Mouse (Mus musculus) layer of hippocampus, adult 9-11 months (tissue): ENCODE results near the gene Olfr139.

Experiments used
- DNase-seq: peaks from one replicate; pipeline ENCODE4 v3.0.0; 2022

The Olfr139 gene

DNA sequence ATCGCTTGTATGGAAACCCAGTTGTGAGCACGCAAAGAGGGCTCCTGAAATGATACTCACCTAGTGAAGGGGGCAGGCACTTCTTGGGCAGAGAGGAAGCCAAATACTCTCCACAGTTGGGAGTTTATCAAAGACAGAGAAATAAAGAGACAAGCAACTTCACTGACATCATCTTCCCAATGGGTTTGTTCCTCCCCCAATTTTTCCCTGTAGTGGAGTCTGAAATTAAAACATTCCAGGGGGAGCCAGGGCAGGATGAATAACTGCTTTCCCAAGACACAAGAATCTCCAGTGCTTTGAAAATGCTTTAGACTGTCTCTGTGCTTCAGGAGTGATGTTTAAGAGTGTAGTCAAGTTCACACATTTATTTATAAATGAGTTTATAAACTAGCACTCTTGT is at the start of gene Olfr139, which contains the start of gene Olfr399:
Olfr139 (minus strand) TSS at position 101 of the 400 bp plus-strand sequence.
Olfr399 (minus strand) TSS at position 165 of the 400 bp plus-strand sequence.
- DNase-seq = no peak

DNA sequence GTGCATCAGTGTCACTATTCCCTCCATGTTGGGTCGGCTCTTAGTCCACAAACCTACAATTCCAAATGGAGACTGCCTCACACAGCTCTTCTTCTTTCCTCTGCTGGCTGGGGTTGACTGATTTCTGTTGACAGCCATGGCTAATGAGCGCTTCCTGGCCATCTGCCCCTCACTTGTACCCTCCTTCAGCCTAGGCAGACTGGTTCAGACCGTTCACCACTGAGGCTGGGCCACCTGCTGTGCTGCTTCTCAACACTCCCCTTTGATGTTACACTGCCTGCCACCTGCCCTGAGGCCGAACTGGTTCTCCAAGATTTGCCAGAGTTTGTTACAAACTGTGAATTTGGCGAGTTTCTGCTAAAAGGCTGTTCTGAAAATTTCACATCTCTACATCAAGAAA is 48.7 kb upstream of the Olfr139 start:
- no peak for DNase-seq

DNA sequence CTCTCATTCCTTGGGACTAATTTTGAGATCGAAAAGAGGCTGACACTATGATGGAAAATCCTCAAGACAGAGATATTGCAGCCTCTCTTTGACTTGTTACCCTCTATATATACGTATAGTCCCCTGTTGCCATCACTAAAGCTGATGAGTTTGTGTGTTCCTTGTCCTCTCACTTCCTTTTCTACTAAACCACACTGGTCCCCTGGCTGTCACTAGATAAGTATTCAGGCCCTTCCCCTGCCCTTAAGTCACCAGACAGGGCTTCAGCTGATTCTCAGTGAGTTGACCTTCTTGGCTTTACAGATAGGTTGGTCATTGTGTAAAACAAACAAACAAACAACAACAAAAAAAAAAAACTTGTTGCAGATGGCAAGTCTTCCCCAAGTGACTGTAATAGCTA is 45.2 kb upstream of the Olfr139 start:
- DNase-seq = no peak

DNA sequence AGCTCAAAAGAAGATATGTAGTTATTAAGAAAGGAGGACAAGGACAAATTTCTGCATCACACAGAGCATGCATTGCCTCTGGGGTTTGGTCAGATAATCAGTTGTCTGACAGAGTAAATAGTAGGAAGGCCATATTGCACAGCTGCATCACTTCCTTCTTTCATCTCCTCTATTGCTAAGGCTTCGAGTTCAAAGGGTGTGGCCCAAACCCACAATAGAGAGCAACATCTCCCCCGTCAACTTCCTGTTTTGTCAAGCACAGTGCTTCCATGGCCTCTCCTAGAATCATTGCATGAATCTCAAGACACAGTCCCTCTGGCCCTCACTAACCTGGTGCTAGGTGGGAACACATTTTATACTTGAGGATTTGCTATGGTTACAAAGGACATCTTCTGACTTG is 44.4 kb upstream of the Olfr139 start:
- no peak for DNase-seq

DNA sequence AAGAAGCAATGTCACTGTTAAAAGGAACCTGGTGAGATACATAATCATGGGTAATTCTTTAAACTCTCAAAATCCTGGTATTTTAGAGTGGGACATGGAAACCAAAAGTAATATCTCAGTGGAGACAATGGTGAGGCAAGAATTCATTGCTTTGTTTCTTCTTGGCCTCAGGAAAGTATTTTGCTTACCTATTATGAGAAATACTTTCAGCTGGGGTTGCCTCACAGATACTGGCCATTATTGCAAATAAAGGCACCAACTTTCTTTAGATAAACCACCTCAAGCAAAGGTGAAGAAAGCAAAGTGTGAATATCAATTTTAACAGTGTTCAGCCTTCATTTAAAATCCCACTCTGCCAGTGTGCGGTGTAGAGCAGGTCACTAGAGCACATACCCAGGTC is 13.3 kb upstream of the Olfr139 start, which contains the start of gene Zfp616:
Zfp616 (plus strand) TSS at position 301 of the 400 bp plus-strand sequence.
- DNase-seq = no peak

DNA sequence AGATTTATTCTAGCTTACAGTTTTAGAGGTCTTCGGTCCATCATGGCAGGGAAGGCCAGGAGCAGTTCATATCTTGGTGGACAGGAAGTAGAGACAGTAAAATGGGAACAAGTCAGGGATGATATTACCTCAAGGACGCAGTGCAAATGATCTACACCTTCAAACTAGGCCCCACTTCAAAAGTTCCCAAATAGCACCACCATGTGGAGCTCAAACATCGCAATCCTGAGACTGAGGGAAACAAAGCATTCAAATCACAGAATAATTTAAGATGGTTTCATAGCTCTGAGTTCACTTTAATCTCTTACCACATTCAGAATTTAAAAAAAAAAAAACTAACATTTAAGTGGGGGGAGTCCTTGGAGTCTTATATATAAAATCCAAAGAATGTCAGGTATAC is 5.0 kb downstream of the Olfr139 start:
- DNase-seq = no peak
